16 mouse cellular contexts compared by ENCODE assay signal in the genomic region with DNA sequence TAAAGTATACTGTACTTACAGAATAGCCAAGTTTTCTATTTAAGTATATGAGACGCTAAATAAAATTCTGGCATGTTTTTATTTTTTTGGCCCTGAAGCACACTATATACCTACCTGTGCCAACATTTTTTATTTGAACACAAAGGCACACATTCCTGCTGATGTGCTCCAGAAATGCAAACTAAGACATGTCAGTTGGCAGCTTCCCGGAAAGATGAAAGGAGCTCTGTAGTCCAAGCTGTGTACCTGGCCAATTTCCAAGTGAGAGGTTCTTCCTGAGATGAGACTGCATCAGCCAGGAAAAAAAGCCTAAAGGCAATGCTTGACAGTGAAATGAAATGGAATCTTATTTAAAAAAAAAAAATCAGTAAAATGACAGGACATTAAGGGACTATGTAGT.
DNase-seq lines count a peak whose midpoint lies in the region; ATAC-seq lines count a peak whose summit lies in the region.
"Had no signal": no experiment of that assay in that cellular context is flagged by ENCODE, and none has a peak within 500 bp of the region (broad histone marks: within the 10 kb centered on the region; RNA-seq: fewer than 3 reads in every experiment).

No protein-coding gene starts in this region.

- no peaks in the 10 kb centered on the region for H3K36me3 ChIP-seq in hindbrain, embryonic 13.5 days
- H3K36me3 ChIP-seq in hindbrain, embryonic 10.5 days = no peaks in the 10 kb centered on the region
- no peaks in the 10 kb centered on the region for H3K36me3 ChIP-seq in midbrain, embryonic 16.5 days (ENCODE audit: control insufficient read depth, insufficient read depth, low read length)
- H3K36me3 ChIP-seq: limb, embryonic 12.5 days had no signal

- H3K9ac ChIP-seq in hindbrain, embryonic 13.5 days = no peak overlapping the region
- no peak overlapping the region for H3K9ac ChIP-seq in midbrain, embryonic 16.5 days (ENCODE audit: low read depth, low read length)
- H3K9ac ChIP-seq: limb, embryonic 12.5 days had no signal

- H3K4me1 ChIP-seq in hindbrain, embryonic 13.5 days (replicated peaks) = no peaks in the 10 kb centered on the region
- no peaks in the 10 kb centered on the region for H3K4me1 ChIP-seq in hindbrain, embryonic 10.5 days (replicated peaks)
- peaks cover 2% of the 10 kb centered on the region; the same call in 1 of the 2 replicates for H3K4me1 ChIP-seq in midbrain, embryonic 16.5 days (ENCODE audit: control insufficient read depth, insufficient read depth, low read length)
- H3K4me1 ChIP-seq: limb, embryonic 12.5 days had no signal

- no peak for DNase-seq in hindbrain, embryonic 10.5 days (ENCODE audit: low spot score)
- peak; percentile 19 for DNase-seq in right cerebral cortex, adult 18-20 months
- no peak for DNase-seq in right cerebral cortex, postnatal 25 days
- peak; percentile 61 for DNase-seq in fat pad, adult 2 months (ENCODE audit: extremely low read depth, low read depth, low spot score)
- DNase-seq in kidney, adult 9 months = no peak
- DNase-seq in embryo, embryonic 10 days (ENCODE audit: low spot score) = no peak
- DNase-seq: adrenal gland, adult 2 months; B cell, adult 2 months; heart, adult 2 months; heart, postnatal 36 days; kidney, postnatal 10 days; thymus, postnatal 36 days had no signal

- H3K9me3 ChIP-seq in hindbrain, embryonic 13.5 days = no peaks in the 10 kb centered on the region
- H3K9me3 ChIP-seq in hindbrain, embryonic 10.5 days = no peaks in the 10 kb centered on the region
- no peaks in the 10 kb centered on the region for H3K9me3 ChIP-seq in midbrain, embryonic 16.5 days (replicated peaks; ENCODE audit: control insufficient read depth, low read length, poor library complexity, severe bottlenecking)
- H3K9me3 ChIP-seq: limb, embryonic 12.5 days had no signal

- 60% methylated on average over 2 of the region's 2 CpGs for WGBS in hindbrain, embryonic 13.5 days
- WGBS in hindbrain, embryonic 10.5 days = 93% methylated on average over 2 of the region's 2 CpGs
- WGBS in midbrain, embryonic 16.5 days = 46% methylated on average over 2 of the region's 2 CpGs

- no peak overlapping the region for H3K27ac ChIP-seq in hindbrain, embryonic 13.5 days
- H3K27ac ChIP-seq in hindbrain, embryonic 10.5 days = no peak overlapping the region
- H3K27ac ChIP-seq in midbrain, embryonic 16.5 days (ENCODE audit: low read length) = no peak overlapping the region
- H3K27ac ChIP-seq: heart, adult 2 months; limb, embryonic 12.5 days had no signal

- H3K4me3 ChIP-seq in hindbrain, embryonic 13.5 days = no peak overlapping the region
- no peak overlapping the region for H3K4me3 ChIP-seq in hindbrain, embryonic 10.5 days
- H3K4me3 ChIP-seq in midbrain, embryonic 16.5 days (ENCODE audit: low read depth, low read length) = no peak overlapping the region
- H3K4me3 ChIP-seq: heart, adult 2 months; limb, embryonic 12.5 days had no signal

- no peaks in the 10 kb centered on the region for H3K27me3 ChIP-seq in hindbrain, embryonic 13.5 days
- no peaks in the 10 kb centered on the region for H3K27me3 ChIP-seq in hindbrain, embryonic 10.5 days (ENCODE audit: insufficient read depth, poor library complexity, severe bottlenecking)
- no peaks in the 10 kb centered on the region for H3K27me3 ChIP-seq in midbrain, embryonic 16.5 days (ENCODE audit: control insufficient read depth, insufficient read depth, low read depth, low read length)
- H3K27me3 ChIP-seq: limb, embryonic 12.5 days had no signal

- H3K4me2 ChIP-seq in hindbrain, embryonic 13.5 days = no peak overlapping the region
- no peak overlapping the region for H3K4me2 ChIP-seq in midbrain, embryonic 16.5 days (ENCODE audit: low read length)
- H3K4me2 ChIP-seq: limb, embryonic 12.5 days had no signal

- ATAC-seq in hindbrain, embryonic 13.5 days (ENCODE audit: low FRiP score) = peak; percentile 69; the same call in 1 of the 2 replicates
- peak; percentile 83 for ATAC-seq in midbrain, embryonic 16.5 days
- ATAC-seq: lung, postnatal 0 days had no signal

Comparison
In these comparisons a context has a peak if more than half of its experiments do, and no peak if none do; other contexts are left out.
1. DNase-seq: peak in right cerebral cortex, adult 18-20 months (single experiment) and fat pad, adult 2 months (single experiment); none in hindbrain, embryonic 10.5 days (single experiment), right cerebral cortex, postnatal 25 days (single experiment), kidney, adult 9 months (single experiment) and embryo, embryonic 10 days (single experiment).